Mouse (Mus musculus) bone marrow, adult 2 months (tissue): ENCODE measurements at regions not wholly inside any gene's neighbourhood (a gene's known extent, or its start where the extent isn't known, plus 50 kb on each side); places are given as distances from the start of the nearest gene placed in this dataset.

Source experiments
- CTCF ChIP-seq: fragments of 200-500 bp; IDR thresholded peaks from 2 replicates; pipeline ENCODE4 v1.5.1; 2011; ENCODE audit warnings: low read length, control low read depth; ENCODE audit not compliant: control insufficient read depth, insufficient read depth
- POLR2A ChIP-seq: fragments of 200-500 bp; IDR thresholded peaks from 2 replicates; pipeline ENCODE4 v1.6.1; 2011; ENCODE audit warnings: low read depth, mild to moderate bottlenecking, control low read depth, low read length, borderline replicate concordance; ENCODE audit not compliant: control insufficient read depth

DNA sequence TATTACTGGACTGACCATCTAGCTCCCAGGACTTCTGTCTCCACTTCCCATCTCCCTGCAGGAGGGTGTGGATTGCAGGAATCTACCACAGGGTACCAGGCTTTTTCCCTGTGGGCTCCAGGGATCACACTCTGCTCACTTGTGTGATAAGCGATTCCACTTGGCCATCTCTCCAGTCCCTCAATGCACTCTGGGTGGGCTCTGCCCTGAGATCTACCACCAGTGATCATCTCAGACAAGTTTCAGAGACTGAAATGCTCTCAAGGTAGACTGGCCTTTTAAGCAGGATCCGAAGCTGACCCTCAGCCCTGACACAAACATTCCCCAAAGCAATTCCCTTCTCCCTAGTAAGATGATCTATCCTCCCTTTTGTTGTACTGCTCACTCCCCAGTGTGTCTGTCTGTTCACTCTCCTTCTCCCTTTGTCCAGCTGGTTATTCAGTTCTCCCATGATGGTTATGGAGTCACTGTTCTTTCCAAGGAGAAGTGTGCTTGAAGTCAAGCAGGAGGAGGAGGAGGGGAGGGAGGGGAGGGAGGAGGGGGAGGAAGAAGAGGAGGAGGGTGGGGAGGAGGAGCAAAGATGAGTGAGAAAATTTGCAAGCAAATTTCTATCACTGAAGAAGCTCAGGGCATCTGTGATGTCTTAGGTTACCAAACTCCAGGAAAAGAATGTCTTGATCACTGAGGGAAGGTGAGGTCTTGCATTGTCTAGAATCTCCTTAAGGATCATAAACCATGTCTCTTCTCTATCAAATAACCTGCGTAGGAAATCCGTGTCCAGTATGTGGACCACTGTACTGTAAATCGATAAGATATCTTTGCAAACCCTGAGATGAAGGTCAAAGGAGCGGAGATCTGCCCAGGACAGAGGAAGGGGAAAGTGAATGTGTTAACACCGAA, 50.4 kb upstream of the Mindy3 start:
- TF ChIP-seq POLR2A = no peak
- TF ChIP-seq CTCF = no peak
